Mouse (Mus musculus) hindbrain, embryonic 12.5 days (tissue): ENCODE data around the gene Lpin2. TPM values are rescaled to one million over a fixed set of nuclear protein-coding genes. Genes with fewer than 3 reads are reported as not detected.

Experiments
- ATAC-seq: fragments of 200-750 bp; cut with Nextera tagmentation; 2 replicates; pipeline ENCODE4 v1.8.0; 2017; ENCODE audit warnings: moderate TSS enrichment; ENCODE audit not compliant: low FRiP score
- H3K27ac ChIP-seq: fragments of 300-500 bp; sonication (generic); 2 replicates; pipeline ENCODE4 v1.5.1; 2016; ENCODE audit warnings: mild to moderate bottlenecking
- H3K27me3 ChIP-seq: fragments of 300-500 bp; sonication (generic); 2 replicates; pipeline ENCODE4 v1.6.1; 2016; ENCODE audit warnings: mild to moderate bottlenecking
- H3K36me3 ChIP-seq: fragments of 300-500 bp; sonication (generic); 2 replicates; pipeline ENCODE4 v1.6.1; 2016; ENCODE audit warnings: mild to moderate bottlenecking
- H3K4me1 ChIP-seq: fragments of 300-500 bp; sonication (generic); 2 replicates; pipeline ENCODE4 v1.6.1; 2016
- H3K4me2 ChIP-seq: fragments of 300-500 bp; sonication (generic); replicated peaks from 2 replicates; pipeline ENCODE4 v1.6.1; 2016; ENCODE audit warnings: mild to moderate bottlenecking
- H3K4me3 ChIP-seq: fragments of 300-500 bp; sonication (generic); 2 replicates; pipeline ENCODE4 v1.5.1; 2016; ENCODE audit warnings: mild to moderate bottlenecking
- H3K9ac ChIP-seq: fragments of 300-500 bp; sonication (generic); 2 replicates; pipeline ENCODE4 v1.6.1; 2016; ENCODE audit warnings: mild to moderate bottlenecking, moderate library complexity
- H3K9me3 ChIP-seq: fragments of 300-500 bp; sonication (generic); replicated peaks from 2 replicates; pipeline ENCODE4 v1.6.1; 2016; ENCODE audit warnings: mild to moderate bottlenecking
- WGBS: fragments of 180-500 bp; shearing (Covaris S2); methylation state at CpG from one replicate; pipeline ENCODE4 v1.1.7; 2016; 5-methylcytosine and 5-hydroxymethylcytosine counted together
- polyA plus RNA-seq: library from polyadenylated mRNA; unstranded; fragments of >200 nt; fragmentation: Nextera tagmentation; extraction: Ambion mirVana; gene quantifications from 2 replicates; pipeline ENCODE4 v1.2.1, GENCODE M21; 2016

The Lpin2 gene
- polyA plus RNA-seq, 1 experiment from 2014 or later, result 43.1 TPM

- ATAC-seq, result no peak
- Histone ChIP-seq H3K4me3 (no peak overlapping the region), H3K9me3 (no peaks in the 10 kb centered on the region), H3K27ac (no peak overlapping the region), H3K9ac (no peak overlapping the region), H3K4me1 (peaks cover 5% of the 10 kb centered on the region), H3K4me2 (no peak overlapping the region), H3K36me3 (no peaks in the 10 kb centered on the region), H3K27me3 (no peaks in the 10 kb centered on the region)
- 91% methylated on average over 1 of the region's 1 CpGs for WGBS
These were observed 26.6 kb downstream of the Lpin2 start for GRCm38 (mm10) chr17:71208921-71209320.

- no peak overlapping the region for H3K4me2 ChIP-seq
- no peak for ATAC-seq
- H3K4me1 ChIP-seq, result peaks cover 11% of the 10 kb centered on the region
- H3K4me3 ChIP-seq, result no peak overlapping the region
- H3K9me3 ChIP-seq, result no peaks in the 10 kb centered on the region
- no peaks in the 10 kb centered on the region for H3K27me3 ChIP-seq
- no peak overlapping the region for H3K9ac ChIP-seq
- no peaks in the 10 kb centered on the region for H3K36me3 ChIP-seq
- WGBS, result 90% methylated on average over 3 of the region's 3 CpGs
- no peak overlapping the region for H3K27ac ChIP-seq
These were observed 27.6 kb downstream of the Lpin2 start for GRCm38 (mm10) chr17:71209936-71210335.

GRCm38 (mm10) chr17:71211962-71212646 lies 29.7 kb downstream of the Lpin2 start:
- Histone ChIP-seq H3K9ac (no peak overlapping the region), H3K27ac (0 out of 2 replicates have a peak overlapping the region, but pooled peaks have one; percentile 40), H3K36me3 (no peaks in the 10 kb centered on the region), H3K27me3 (no peaks in the 10 kb centered on the region), H3K4me1 (peaks cover 11% of the 10 kb centered on the region), H3K4me2 (no peak overlapping the region), H3K9me3 (no peaks in the 10 kb centered on the region), H3K4me3 (no peak overlapping the region)
- 68% methylated on average over 6 of the region's 6 CpGs for WGBS
- ATAC-seq, result no peak

- no peak overlapping the region for H3K27ac ChIP-seq
- H3K9ac ChIP-seq, result no peak overlapping the region
- peaks cover 11% of the 10 kb centered on the region for H3K4me1 ChIP-seq
- no peak for ATAC-seq
- H3K36me3 ChIP-seq, result peaks cover 5% of the 10 kb centered on the region
- H3K4me3 ChIP-seq, result no peak overlapping the region
- H3K4me2 ChIP-seq, result no peak overlapping the region
- H3K27me3 ChIP-seq, result no peaks in the 10 kb centered on the region
- WGBS, result 73% methylated on average over 1 of the region's 1 CpGs
- no peaks in the 10 kb centered on the region for H3K9me3 ChIP-seq
These were observed 31.3 kb downstream of the Lpin2 start for GRCm38 (mm10) chr17:71213666-71214065.

- peaks cover 5% of the 10 kb centered on the region for H3K36me3 ChIP-seq
- no peak overlapping the region for H3K27ac ChIP-seq
- H3K9ac ChIP-seq, result no peak overlapping the region
- ATAC-seq, result no peak
- no peaks in the 10 kb centered on the region for H3K27me3 ChIP-seq
- H3K4me2 ChIP-seq, result no peak overlapping the region
- 90% methylated on average over 17 of the region's 17 CpGs for WGBS
- no peak overlapping the region for H3K4me3 ChIP-seq
- peaks cover 11% of the 10 kb centered on the region for H3K4me1 ChIP-seq
- no peaks in the 10 kb centered on the region for H3K9me3 ChIP-seq
These were observed 32.3 kb downstream of the Lpin2 start for GRCm38 (mm10) chr17:71214514-71215240.

- H3K27ac ChIP-seq, result no peak overlapping the region
- 74% methylated on average over 2 of the region's 2 CpGs for WGBS
- no peak overlapping the region for H3K4me2 ChIP-seq
- H3K36me3 ChIP-seq, result peaks cover 5% of the 10 kb centered on the region
- H3K27me3 ChIP-seq, result no peaks in the 10 kb centered on the region
- H3K4me3 ChIP-seq, result no peak overlapping the region
- no peak for ATAC-seq
- no peak overlapping the region for H3K9ac ChIP-seq
- H3K4me1 ChIP-seq, result peaks cover 11% of the 10 kb centered on the region
- H3K9me3 ChIP-seq, result no peaks in the 10 kb centered on the region
These were observed 33.0 kb downstream of the Lpin2 start for GRCm38 (mm10) chr17:71215241-71215839.

- Histone ChIP-seq H3K27me3 (no peaks in the 10 kb centered on the region), H3K36me3 (peaks cover 5% of the 10 kb centered on the region), H3K9ac (no peak overlapping the region), H3K27ac (no peak overlapping the region), H3K9me3 (no peaks in the 10 kb centered on the region), H3K4me1 (peaks cover 11% of the 10 kb centered on the region), H3K4me3 (no peak overlapping the region), H3K4me2 (no peak overlapping the region)
- 94% methylated on average over 2 of the region's 2 CpGs for WGBS
- ATAC-seq, result no peak
These were observed 33.9 kb downstream of the Lpin2 start for GRCm38 (mm10) chr17:71216263-71216662.

- Histone ChIP-seq H3K4me1 (peaks cover 6% of the 10 kb centered on the region; the same call in 1 of the 2 replicates), H3K27ac (no peak overlapping the region), H3K27me3 (no peaks in the 10 kb centered on the region), H3K9me3 (no peaks in the 10 kb centered on the region), H3K4me3 (no peak overlapping the region), H3K36me3 (peaks cover 5% of the 10 kb centered on the region), H3K9ac (no peak overlapping the region), H3K4me2 (no peak overlapping the region)
- 93% methylated on average over 5 of the region's 5 CpGs for WGBS
- no peak for ATAC-seq
These were observed 34.8 kb downstream of the Lpin2 start for GRCm38 (mm10) chr17:71217111-71217685.

- H3K27me3 ChIP-seq, result no peaks in the 10 kb centered on the region
- 90% methylated on average over 3 of the region's 3 CpGs for WGBS
- ATAC-seq, result no peak
- H3K9ac ChIP-seq, result no peak overlapping the region
- H3K9me3 ChIP-seq, result no peaks in the 10 kb centered on the region
- H3K36me3 ChIP-seq, result peaks cover 8% of the 10 kb centered on the region
- H3K4me1 ChIP-seq, result no peaks in the 10 kb centered on the region; the same call in 1 of the 2 replicates
- H3K27ac ChIP-seq, result no peak overlapping the region
- no peak overlapping the region for H3K4me2 ChIP-seq
- H3K4me3 ChIP-seq, result no peak overlapping the region
These were observed 39.0 kb downstream of the Lpin2 start for GRCm38 (mm10) chr17:71221383-71221782.

GRCm38 (mm10) chr17:71223676-71224075 lies 41.3 kb downstream of the Lpin2 start:
- Histone ChIP-seq H3K27ac (no peak overlapping the region), H3K4me1 (no peaks in the 10 kb centered on the region; the same call in 1 of the 2 replicates), H3K27me3 (no peaks in the 10 kb centered on the region), H3K4me3 (no peak overlapping the region), H3K9me3 (no peaks in the 10 kb centered on the region), H3K36me3 (peaks cover 3% of the 10 kb centered on the region; the same call in 1 of the 2 replicates), H3K9ac (no peak overlapping the region), H3K4me2 (no peak overlapping the region)
- no peak for ATAC-seq
- WGBS, result 81% methylated on average over 5 of the region's 5 CpGs

GRCm38 (mm10) chr17:71224521-71224920 lies 42.2 kb downstream of the Lpin2 start:
- ATAC-seq, result no peak
- Histone ChIP-seq H3K27me3 (no peaks in the 10 kb centered on the region), H3K4me3 (no peak overlapping the region), H3K9ac (no peak overlapping the region), H3K36me3 (peaks cover 3% of the 10 kb centered on the region; the same call in 1 of the 2 replicates), H3K9me3 (no peaks in the 10 kb centered on the region), H3K4me1 (no peaks in the 10 kb centered on the region; the same call in 1 of the 2 replicates), H3K4me2 (no peak overlapping the region), H3K27ac (no peak overlapping the region)
- WGBS, result 83% methylated on average over 2 of the region's 2 CpGs

- H3K4me3 ChIP-seq, result no peak overlapping the region
- 31% methylated on average over 5 of the region's 5 CpGs for WGBS
- peaks cover 3% of the 10 kb centered on the region; the same call in 1 of the 2 replicates for H3K36me3 ChIP-seq
- no peak overlapping the region for H3K9ac ChIP-seq
- H3K9me3 ChIP-seq, result no peaks in the 10 kb centered on the region
- no peak for ATAC-seq
- H3K4me2 ChIP-seq, result no peak overlapping the region
- no peaks in the 10 kb centered on the region; the same call in 1 of the 2 replicates for H3K4me1 ChIP-seq
- no peaks in the 10 kb centered on the region for H3K27me3 ChIP-seq
- no peak overlapping the region for H3K27ac ChIP-seq
These were observed 42.7 kb downstream of the Lpin2 start for GRCm38 (mm10) chr17:71225091-71225490.
